Mouse (Mus musculus) forebrain, embryonic 12.5 days (tissue): ENCODE data around the gene Gm20388. TPM values are rescaled to one million over a fixed set of nuclear protein-coding genes. Genes with fewer than 3 reads are reported as not detected.

ENCODE experiments used
- ATAC-seq: fragments of 200-750 bp; cut with Nextera tagmentation; 2 replicates; pipeline ENCODE4 v1.8.0; 2017; ENCODE audit warnings: moderate TSS enrichment; ENCODE audit not compliant: low FRiP score
- H3K27ac ChIP-seq: fragments of 300-500 bp; sonication (generic); 2 replicates; pipeline ENCODE4 v1.5.1; 2016; ENCODE audit warnings: mild to moderate bottlenecking
- H3K27me3 ChIP-seq: fragments of 300-500 bp; sonication (generic); 2 replicates; pipeline ENCODE4 v1.6.1; 2016; ENCODE audit warnings: mild to moderate bottlenecking
- H3K36me3 ChIP-seq: fragments of 300-500 bp; sonication (generic); replicated peaks from 2 replicates; pipeline ENCODE4 v1.6.1; 2016; ENCODE audit warnings: mild to moderate bottlenecking
- H3K4me1 ChIP-seq: fragments of 300-500 bp; sonication (generic); 2 replicates; pipeline ENCODE4 v1.6.1; 2016
- H3K4me2 ChIP-seq: fragments of 300-500 bp; sonication (generic); 2 replicates; pipeline ENCODE4 v1.6.1; 2016; ENCODE audit warnings: mild to moderate bottlenecking, moderate library complexity
- H3K4me3 ChIP-seq: fragments of 300-500 bp; sonication (generic); replicated peaks from 2 replicates; pipeline ENCODE4 v1.5.1; 2016; ENCODE audit warnings: mild to moderate bottlenecking
- H3K9ac ChIP-seq: fragments of 300-500 bp; sonication (generic); 2 replicates; pipeline ENCODE4 v1.6.1; 2016; ENCODE audit warnings: mild to moderate bottlenecking
- H3K9me3 ChIP-seq: fragments of 300-500 bp; sonication (generic); 2 replicates; pipeline ENCODE4 v1.6.1; 2016
- WGBS: fragments of 180-500 bp; shearing (Covaris S2); methylation state at CpG from one replicate; pipeline ENCODE4 v1.1.7; 2016; 5-methylcytosine and 5-hydroxymethylcytosine counted together
- polyA plus RNA-seq: library from polyadenylated mRNA; unstranded; fragments of >200 nt; fragmentation: Nextera tagmentation; extraction: Ambion mirVana; gene quantifications from 2 replicates; pipeline ENCODE4 v1.2.1, GENCODE M21; 2016

Gm20388 gene
- polyA plus RNA-seq, 1 experiment from 2014 or later = not detected

DNA sequence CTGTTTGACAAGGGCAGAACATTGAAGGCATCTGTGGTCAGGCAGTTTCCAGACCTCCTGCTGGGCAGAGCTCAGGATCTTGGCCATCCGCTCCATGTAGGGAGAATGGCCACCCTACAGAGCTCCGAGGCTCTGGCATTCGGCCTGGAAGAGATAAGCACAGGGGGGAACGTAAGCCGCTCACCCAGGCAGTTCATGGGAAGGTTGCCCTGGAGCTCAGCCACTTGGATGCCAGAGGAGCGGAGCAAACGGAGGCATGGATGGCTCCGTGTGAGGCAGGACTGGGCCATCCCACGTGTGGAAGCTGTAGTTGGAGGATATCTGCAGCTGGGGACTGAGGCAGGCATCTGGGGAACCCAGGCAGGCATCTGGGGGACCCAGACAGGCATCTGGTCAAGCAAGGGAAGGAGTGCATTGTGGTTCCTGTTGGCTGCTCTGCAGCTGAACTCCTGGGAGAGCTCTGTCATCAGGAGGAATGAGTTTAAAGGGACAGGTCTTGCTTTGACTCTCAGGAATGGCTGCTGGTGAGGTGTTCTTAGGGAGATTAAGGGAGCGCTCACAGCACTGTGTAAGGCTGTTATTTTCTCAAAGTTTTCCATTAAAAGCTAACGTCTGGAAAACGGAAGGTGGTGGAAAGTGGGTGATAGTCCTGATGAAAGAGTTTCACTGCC lies 4406.0 kb downstream of the Gm20388 start:
- Histone ChIP-seq H3K4me1 (peaks cover 49% of the 10 kb centered on the region), H3K9me3 (no peaks in the 10 kb centered on the region), H3K4me2 (no peak overlapping the region), H3K9ac (no peak overlapping the region), H3K27ac (no peak overlapping the region), H3K27me3 (no peaks in the 10 kb centered on the region), H3K4me3 (no peak overlapping the region), H3K36me3 (peaks cover 7% of the 10 kb centered on the region; the same call in 1 of the 2 replicates)
- no peak for ATAC-seq
- whole genome bisulfite sequencing = 66% methylated on average over 12 of the region's 12 CpGs

DNA sequence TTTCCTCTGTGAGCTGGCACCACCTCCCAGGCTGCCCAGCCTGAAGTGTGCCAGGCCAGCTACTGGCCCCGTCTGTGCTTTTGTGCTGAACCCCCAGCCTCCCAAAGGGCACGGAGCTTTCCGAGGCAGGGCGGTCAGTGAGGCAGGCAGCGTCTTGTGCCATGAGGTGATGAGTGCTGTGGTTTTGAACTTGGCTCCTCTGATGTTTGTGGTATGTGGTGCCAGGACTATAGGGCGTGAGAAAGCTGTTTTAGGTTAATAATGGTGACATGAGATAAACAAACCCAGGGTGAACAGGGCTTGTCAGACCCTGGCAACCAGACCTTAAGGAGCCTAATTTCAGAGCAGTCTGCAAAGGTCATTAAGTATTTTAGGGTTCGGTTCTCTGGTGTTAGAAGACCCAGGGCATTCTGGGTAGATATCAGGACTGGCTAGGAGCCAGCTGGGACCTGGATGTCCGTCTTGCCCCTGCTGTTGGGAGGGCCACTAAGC lies 4406.6 kb downstream of the Gm20388 start:
- ATAC-seq = no peak
- Histone ChIP-seq H3K36me3 (peaks cover under 1% of the 10 kb centered on the region; the same call in 1 of the 2 replicates), H3K27me3 (no peaks in the 10 kb centered on the region), H3K27ac (no peak overlapping the region), H3K9ac (no peak overlapping the region), H3K4me3 (no peak overlapping the region), H3K4me1 (peaks cover 55% of the 10 kb centered on the region), H3K9me3 (no peaks in the 10 kb centered on the region), H3K4me2 (no peak overlapping the region)
- 73% methylated on average over 8 of the region's 8 CpGs for WGBS

DNA sequence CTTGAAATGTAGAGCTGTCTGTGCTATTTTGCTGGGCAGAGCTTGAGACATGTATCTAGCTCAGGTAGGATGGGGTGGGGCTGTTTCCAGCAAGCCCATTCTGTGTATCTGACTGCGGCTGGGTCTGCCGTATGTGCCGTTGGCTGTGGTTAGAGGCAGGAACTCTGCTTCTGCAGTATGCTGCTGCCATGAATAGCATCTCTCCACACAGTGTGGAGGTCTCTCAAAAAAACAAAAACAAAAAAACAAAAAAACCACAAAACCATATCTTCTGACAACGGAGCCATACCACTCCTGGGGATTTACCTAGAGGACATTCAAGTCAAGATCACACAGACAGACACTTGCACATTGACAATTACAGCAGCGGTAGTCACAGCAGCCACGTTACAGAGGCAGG lies 4407.2 kb downstream of the Gm20388 start:
- H3K4me1 ChIP-seq = peaks cover 60% of the 10 kb centered on the region
- 82% methylated on average over 6 of the region's 6 CpGs for WGBS
- no peak overlapping the region for H3K4me2 ChIP-seq
- H3K27ac ChIP-seq = no peak overlapping the region
- no peak overlapping the region for H3K9ac ChIP-seq
- no peaks in the 10 kb centered on the region for H3K9me3 ChIP-seq
- no peak for ATAC-seq
- no peak overlapping the region for H3K4me3 ChIP-seq
- H3K36me3 ChIP-seq = peaks cover 4% of the 10 kb centered on the region; the same call in 1 of the 2 replicates
- H3K27me3 ChIP-seq = no peaks in the 10 kb centered on the region

DNA sequence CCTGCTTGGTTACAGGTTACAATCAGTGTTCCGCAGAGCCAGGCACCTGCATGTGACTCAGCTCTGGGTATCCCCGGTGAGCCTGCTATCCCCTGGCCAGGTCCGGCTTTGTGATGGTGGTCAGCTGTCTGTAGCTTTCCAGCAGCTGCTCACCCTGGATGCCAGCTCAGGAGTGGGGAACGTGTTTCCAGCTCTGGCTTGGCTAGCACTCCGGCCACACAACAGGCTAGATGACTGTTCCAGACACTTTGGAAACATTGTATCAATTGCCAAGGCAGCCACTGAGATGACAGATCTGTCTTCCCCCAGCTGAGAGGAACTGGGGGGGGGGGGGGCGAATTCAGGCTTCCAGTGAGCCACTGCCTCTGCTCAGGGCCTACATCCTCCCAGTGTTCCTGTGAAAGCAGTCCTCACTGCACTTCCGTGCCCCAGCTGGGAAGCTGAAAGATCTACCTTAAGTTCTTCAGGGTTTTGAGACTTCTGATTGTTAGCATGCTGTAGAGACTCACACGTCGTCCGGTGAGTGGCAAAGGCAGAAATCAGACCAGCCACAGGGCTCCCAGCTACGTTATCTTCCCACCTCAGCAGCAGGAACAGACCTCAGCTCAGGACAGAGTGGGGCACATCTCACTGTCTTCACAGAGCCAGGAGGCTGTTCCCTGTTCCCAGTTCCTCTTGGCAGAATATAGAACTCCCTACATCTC lies 4408.1 kb downstream of the Gm20388 start:
- Histone ChIP-seq H3K27me3 (no peaks in the 10 kb centered on the region), H3K27ac (no peak overlapping the region), H3K4me3 (no peak overlapping the region), H3K4me1 (peaks cover 60% of the 10 kb centered on the region), H3K9me3 (no peaks in the 10 kb centered on the region), H3K4me2 (no peak overlapping the region), H3K36me3 (peaks cover 9% of the 10 kb centered on the region), H3K9ac (no peak overlapping the region)
- no peak for ATAC-seq
- 82% methylated on average over 11 of the region's 11 CpGs for WGBS

DNA sequence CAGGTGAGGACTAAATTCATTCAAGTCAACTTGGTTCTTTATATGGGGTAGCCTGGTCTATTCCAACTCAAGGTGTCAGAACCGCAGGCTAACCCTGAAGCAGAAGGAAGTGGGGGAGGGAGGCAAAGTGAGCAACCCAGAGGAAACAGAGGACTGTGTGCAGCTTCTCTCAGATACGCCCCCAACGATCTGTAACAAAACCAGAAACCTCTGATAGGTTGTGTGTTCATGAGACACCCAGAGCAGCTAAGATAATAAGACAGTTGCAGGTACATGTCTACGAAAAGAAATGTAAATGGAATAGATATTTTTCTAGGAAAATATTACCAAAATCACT lies 4408.6 kb downstream of the Gm20388 start:
- Histone ChIP-seq H3K4me2 (no peak overlapping the region), H3K27me3 (no peaks in the 10 kb centered on the region), H3K36me3 (peaks cover 14% of the 10 kb centered on the region), H3K4me3 (no peak overlapping the region), H3K4me1 (peaks cover 57% of the 10 kb centered on the region), H3K27ac (no peak overlapping the region), H3K9me3 (no peaks in the 10 kb centered on the region), H3K9ac (no peak overlapping the region)
- ATAC-seq = no peak
- WGBS = 89% methylated on average over 4 of the region's 4 CpGs

DNA sequence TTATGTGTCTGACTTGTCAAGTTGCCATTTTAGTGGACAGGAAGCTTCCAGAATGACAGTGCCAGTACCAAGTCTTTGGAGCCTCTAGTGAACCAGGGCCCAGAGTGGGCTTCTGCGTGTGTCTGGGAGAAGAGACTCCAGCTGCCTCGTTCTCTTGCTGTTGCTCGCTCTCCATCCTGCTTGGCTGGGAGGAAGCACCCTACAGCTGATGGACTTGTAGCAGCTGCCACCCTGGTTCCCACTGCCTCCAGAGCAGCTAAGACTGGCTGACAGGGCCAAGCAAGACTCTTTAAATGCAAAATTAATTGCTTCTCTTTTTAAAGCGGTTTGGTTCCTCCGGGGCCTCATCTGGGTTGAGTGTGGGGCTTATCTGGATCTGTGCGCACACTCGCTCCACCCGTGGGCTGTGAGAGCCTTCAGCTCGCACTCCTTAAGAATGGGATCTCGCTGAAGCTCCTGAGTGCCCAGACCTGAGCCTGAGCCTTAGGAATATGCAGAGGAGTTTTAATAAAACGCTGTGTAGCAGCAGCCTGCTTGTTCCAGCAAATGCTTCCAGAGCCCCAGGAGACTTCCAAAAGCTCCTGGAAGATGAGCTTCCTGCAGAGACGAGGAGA lies 4410.7 kb downstream of the Gm20388 start:
- no peak for ATAC-seq
- Histone ChIP-seq H3K4me1 (peaks cover 40% of the 10 kb centered on the region), H3K36me3 (peaks cover 35% of the 10 kb centered on the region), H3K4me3 (no peak overlapping the region), H3K9me3 (no peaks in the 10 kb centered on the region), H3K27ac (peak overlapping the region; percentile 64), H3K9ac (no peak overlapping the region), H3K4me2 (no peak overlapping the region), H3K27me3 (no peaks in the 10 kb centered on the region)
- WGBS = 63% methylated on average over 12 of the region's 12 CpGs

DNA sequence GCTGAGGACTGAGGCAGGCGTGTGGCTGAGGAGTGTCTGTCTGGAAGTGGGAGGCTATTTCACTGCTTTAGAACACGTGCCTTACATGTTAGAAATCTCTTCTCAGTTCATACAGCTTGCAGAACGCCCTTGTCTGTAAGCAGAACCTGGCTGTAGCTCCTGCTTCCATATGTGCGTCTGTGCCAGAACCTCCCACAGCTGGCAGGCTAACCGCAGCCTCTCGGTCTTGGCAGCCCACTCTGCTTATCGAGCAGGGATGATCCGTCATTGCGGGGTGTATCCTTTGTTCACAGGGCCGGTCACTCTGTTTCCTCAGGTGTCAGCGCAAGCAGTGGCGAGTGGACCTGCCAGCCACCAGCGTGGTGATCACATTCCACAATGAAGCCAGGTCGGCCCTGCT lies 4412.7 kb downstream of the Gm20388 start:
- Histone ChIP-seq H3K4me3 (no peak overlapping the region), H3K27me3 (no peaks in the 10 kb centered on the region), H3K36me3 (peaks cover 53% of the 10 kb centered on the region), H3K9ac (no peak overlapping the region), H3K4me2 (no peak overlapping the region), H3K27ac (no peak overlapping the region), H3K9me3 (no peaks in the 10 kb centered on the region), H3K4me1 (peaks cover 28% of the 10 kb centered on the region)
- ATAC-seq = no peak
- WGBS = 95% methylated on average over 14 of the region's 14 CpGs

DNA sequence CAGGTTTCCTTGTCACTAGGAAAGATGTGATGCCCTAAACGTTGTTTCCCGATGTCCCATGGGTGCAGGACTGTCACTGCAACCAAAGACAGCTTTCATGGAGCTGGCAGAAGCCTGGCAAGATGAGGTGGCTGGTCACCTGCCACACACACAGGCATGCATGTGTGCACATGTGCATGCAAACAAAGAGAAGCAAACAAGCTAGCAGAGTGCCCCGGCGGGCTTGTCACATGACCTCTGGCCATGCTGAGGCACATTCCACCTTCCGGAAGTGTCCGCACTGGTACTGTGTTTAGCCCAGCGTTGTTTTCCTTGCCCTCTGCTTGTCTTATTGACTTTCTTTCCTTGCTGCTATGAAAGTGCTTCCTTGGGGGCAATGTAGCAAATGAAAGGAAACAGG lies 4417.6 kb downstream of the Gm20388 start:
- Histone ChIP-seq H3K36me3 (peaks cover 74% of the 10 kb centered on the region), H3K9me3 (no peaks in the 10 kb centered on the region), H3K4me2 (no peak overlapping the region), H3K4me3 (no peak overlapping the region), H3K9ac (no peak overlapping the region), H3K27ac (no peak overlapping the region), H3K4me1 (peaks cover 14% of the 10 kb centered on the region), H3K27me3 (no peaks in the 10 kb centered on the region)
- no peak for ATAC-seq
- 89% methylated on average over 7 of the region's 7 CpGs for WGBS

DNA sequence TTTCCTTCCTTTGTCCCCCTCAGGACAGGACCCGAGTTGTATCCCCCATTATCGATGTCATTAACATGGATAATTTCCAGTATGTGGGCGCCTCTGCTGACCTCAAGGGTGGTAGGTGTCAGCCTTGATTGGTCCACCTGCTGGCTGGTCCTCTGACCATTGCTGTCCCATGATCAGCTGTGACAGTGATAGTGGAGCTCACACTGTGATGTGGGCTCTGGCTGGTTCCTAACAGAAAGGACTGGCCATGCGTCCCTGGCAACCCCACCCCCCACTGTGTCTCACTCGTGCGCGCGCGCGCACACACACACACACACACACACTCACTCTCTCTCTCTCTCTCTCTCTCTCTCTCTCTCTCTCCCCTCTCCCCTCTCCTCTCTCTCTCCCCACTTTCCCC lies 4419.0 kb downstream of the Gm20388 start:
- H3K4me2 ChIP-seq = no peak overlapping the region
- no peak overlapping the region for H3K27ac ChIP-seq
- ATAC-seq = no peak
- no peak overlapping the region for H3K4me3 ChIP-seq
- peaks cover 14% of the 10 kb centered on the region for H3K4me1 ChIP-seq
- peaks cover 72% of the 10 kb centered on the region for H3K36me3 ChIP-seq
- WGBS = 53% methylated on average over 10 of the region's 10 CpGs
- H3K27me3 ChIP-seq = no peaks in the 10 kb centered on the region
- no peaks in the 10 kb centered on the region for H3K9me3 ChIP-seq
- no peak overlapping the region for H3K9ac ChIP-seq

DNA sequence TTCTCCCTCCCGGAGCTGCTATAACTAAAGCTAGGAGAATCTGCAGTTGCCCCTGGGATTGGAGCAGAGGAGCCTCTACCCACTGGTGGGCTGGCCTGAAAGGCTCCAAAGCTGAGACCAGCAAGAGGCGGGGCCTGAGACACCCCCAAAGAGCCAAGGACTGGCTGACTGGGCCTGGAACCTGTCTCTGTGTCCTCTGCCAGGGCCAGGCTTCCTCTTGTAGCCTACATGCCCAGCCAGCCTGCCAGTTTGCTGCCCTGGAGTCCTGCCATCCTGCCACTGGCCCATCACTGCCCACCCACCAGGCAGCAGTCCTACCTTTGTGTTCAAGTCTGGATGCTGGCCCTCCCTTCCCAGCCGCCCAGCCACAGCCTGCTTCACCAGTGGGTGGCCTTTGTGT lies 4419.8 kb downstream of the Gm20388 start:
- no peak overlapping the region for H3K4me2 ChIP-seq
- H3K9ac ChIP-seq = no peak overlapping the region
- 57% methylated on average over 2 of the region's 3 CpGs for WGBS
- ATAC-seq = peak; percentile 30
- H3K27me3 ChIP-seq = no peaks in the 10 kb centered on the region
- no peak overlapping the region for H3K4me3 ChIP-seq
- peaks cover 14% of the 10 kb centered on the region for H3K4me1 ChIP-seq
- no peaks in the 10 kb centered on the region for H3K9me3 ChIP-seq
- peaks cover 72% of the 10 kb centered on the region for H3K36me3 ChIP-seq
- H3K27ac ChIP-seq = peak overlapping the region; percentile 72

DNA sequence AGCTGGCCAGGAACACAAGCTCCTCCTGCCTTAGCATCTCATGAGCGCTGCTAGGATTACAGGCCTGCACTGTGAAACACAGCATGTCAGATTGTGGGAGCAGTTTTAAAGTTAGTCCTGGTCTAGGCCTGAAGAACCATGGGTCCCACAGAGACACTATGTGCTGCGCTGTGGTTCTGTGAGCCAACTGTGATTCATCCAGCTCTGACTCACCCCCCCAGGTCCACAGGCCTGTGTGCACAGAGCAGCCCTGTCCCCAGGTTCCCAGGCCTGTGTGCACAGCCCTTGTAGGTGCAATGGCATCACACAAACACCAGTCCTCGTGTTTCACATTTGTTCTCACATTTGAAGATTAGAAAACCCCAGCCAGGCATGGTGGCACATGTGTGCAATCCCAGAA lies 4420.5 kb downstream of the Gm20388 start:
- no peak for ATAC-seq
- Histone ChIP-seq H3K9me3 (no peaks in the 10 kb centered on the region), H3K4me2 (no peak overlapping the region), H3K4me3 (no peak overlapping the region), H3K4me1 (peaks cover 14% of the 10 kb centered on the region), H3K9ac (no peak overlapping the region), H3K36me3 (peaks cover 72% of the 10 kb centered on the region), H3K27ac (no peak overlapping the region), H3K27me3 (no peaks in the 10 kb centered on the region)
- WGBS = 85% methylated on average over 3 of the region's 3 CpGs

DNA sequence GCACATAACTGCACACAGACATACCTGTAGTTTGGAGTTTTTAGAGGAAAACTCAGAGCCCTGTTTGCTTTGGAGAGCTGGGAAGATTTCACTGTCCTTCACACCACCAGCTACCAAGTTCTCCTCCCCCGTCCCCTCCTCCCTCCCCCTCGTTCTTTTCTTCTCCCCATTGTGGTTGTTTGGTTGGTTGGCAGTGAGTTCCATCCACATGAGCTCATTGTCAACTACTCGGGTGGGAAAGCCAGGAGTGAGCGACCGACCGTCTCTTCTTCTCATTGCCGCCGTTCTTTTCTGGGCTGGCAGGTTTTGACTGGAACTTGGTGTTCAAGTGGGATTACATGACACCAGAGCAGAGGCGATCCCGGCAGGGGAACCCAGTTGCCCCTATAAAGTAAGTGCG lies 4421.1 kb downstream of the Gm20388 start:
- H3K27me3 ChIP-seq = no peaks in the 10 kb centered on the region
- H3K4me2 ChIP-seq = no peak overlapping the region
- H3K36me3 ChIP-seq = peaks cover 72% of the 10 kb centered on the region
- peaks cover 14% of the 10 kb centered on the region for H3K4me1 ChIP-seq
- 69% methylated on average over 11 of the region's 11 CpGs for WGBS
- H3K9me3 ChIP-seq = no peaks in the 10 kb centered on the region
- no peak overlapping the region for H3K9ac ChIP-seq
- H3K4me3 ChIP-seq = no peak overlapping the region
- no peak for ATAC-seq
- no peak overlapping the region for H3K27ac ChIP-seq
